Mouse (Mus musculus) thymus, postnatal 0 days (tissue): ENCODE measurements at regions not wholly inside any gene's neighbourhood (a gene's known extent, or its start where the extent isn't known, plus 50 kb on each side); places are given as distances from the start of the nearest gene placed in this dataset.

Experiments used
- DNase-seq: peaks from one replicate; pipeline ENCODE4 v3.0.0-alpha.2; 2015; ENCODE audit warnings: low spot score

GRCm38 (mm10) chr10:67607297-67608032 lies 58.7 kb upstream of the Ado start:
- DNase-seq = no peak

GRCm38 (mm10) chr10:67606739-67607138 lies 58.0 kb upstream of the Ado start:
- no peak for DNase-seq

- no peak for DNase-seq
Observed at GRCm38 (mm10) chr10:67599390-67599789, 50.6 kb upstream of the Ado start.

- no peak for DNase-seq
Observed at GRCm38 (mm10) chr10:67598590-67599047, 49.9 kb upstream of the Ado start.
